Mouse (Mus musculus): ENCODE results near the gene Dysf.
A peak's percentile ranks its signal among the peaks of the same experiment; 100 is the strongest.

The Dysf gene

DNA sequence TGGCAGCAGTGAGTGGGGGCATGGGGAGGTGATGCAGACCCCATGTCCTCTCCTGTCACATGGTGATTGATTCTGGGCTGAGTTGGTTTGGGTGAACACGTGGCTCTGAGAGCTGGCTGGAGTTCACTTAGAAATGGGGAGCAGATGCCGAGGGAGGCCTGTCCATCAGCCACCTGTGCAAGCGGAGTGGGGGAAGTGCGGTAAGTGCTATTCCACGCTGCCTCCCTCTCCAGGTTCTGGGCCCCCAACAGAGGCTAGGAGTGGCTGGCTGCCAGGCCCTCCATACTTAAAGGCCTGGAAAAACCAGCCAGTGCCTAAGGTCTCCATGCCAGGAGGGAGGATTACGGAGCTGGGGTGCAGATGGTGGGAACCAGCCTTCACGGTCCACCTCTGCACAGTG, 222.7 kb downstream of the Dysf start:
- peak in 1 of 2 experiments; percentile 46 for DNase-seq (ENCODE audit: low spot score in 2 of 2)

DNA sequence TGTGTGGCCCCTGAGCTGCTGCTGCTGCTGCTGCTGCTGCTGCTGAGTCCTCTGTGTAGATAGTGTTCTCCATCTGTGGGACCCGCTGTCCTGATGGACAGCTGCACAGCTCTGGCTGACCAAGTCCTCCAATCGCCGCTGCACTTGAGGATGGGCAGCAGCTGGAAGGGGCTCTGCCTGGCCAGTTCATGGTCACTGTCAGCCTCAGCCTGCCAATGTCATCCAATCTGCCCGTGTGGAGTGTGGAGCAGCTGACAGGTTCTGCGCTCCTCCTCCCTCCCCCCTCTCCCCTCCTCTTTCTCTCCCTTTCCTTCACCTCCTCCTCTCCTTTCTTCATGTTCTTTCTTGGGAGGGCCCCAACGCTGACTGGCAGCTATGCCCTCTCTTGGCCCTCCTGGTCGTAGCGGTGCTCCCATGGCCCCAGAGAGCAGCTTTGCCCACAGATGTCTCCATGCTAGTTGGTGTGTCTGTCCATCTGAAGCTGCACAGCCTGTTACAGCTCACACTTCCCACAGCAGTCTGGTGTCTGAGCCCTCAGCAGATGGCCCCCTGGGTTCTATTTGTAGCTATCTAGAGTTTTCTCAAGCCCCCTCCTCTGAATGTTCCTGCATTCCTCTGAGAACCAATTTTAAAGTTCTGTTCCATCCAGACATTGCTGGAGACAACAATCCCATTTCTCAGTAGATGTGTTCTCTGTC, 223.8 kb downstream of the Dysf start:
- DNase-seq (ENCODE audit: low spot score in 2 of 2), result no peak

DNA sequence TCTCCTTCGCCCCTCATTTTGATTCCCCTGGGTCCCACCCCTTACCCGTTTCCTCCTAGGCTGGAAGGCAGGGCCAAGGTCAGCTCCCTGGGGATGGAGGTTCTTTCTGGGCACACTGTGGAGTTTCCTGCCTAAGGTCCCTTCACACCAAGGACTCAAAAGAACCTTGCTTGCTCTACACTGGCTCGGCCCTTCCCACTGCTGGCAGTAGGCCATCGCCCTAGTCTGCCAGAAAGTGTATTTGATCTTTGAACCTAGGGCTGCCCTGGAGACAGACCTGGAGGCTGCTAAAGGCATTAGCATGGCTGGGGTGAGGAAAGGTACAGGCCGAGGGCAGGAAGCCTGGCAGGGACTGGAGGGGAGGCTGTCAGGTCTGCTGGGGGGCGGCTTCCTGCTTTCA, 225.4 kb downstream of the Dysf start:
- DNase-seq (ENCODE audit: low spot score in 2 of 2), result no peak

DNA sequence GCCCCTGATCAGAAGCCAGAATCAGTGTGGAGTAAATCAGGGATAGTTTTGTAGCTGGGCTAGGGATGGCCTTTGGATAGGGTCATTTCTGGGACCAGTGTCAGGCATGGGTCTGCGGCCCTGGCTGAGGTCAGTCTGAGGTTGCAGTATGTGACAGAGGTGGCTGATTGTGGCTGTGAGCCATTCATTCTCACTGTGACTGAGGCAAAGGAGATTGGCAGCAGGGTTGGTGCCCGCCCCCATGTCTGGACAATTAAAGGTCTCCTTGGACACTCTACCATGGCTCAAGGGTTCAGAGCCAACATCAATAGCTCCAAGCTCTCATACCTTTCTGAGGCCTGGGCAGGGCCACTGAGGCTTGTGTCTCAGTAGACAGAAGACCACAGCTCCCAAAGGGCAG, 227.0 kb downstream of the Dysf start:
- no peak for DNase-seq (ENCODE audit: low spot score in 2 of 2)

DNA sequence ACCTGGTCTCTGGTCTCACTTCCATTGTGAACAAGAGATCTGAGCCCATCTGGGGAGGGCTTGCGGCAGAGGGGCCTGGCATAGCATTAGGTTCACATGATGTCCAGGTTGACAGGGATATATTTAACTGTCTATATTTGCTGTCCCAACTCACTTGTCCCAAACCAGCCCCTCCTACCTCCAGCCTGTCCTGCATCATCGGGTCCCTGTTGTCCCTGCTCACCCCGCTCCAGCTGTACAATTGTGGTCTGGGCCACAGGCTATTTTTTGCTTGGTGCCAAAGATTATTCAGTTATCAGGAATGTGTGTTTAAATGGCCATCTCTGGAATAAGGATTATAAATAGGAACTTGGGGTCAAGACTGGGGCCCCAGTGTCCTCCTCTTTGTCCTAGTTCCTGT, 235.0 kb downstream of the Dysf start:
- no peak for DNase-seq (ENCODE audit: low spot score in 2 of 2)

DNA sequence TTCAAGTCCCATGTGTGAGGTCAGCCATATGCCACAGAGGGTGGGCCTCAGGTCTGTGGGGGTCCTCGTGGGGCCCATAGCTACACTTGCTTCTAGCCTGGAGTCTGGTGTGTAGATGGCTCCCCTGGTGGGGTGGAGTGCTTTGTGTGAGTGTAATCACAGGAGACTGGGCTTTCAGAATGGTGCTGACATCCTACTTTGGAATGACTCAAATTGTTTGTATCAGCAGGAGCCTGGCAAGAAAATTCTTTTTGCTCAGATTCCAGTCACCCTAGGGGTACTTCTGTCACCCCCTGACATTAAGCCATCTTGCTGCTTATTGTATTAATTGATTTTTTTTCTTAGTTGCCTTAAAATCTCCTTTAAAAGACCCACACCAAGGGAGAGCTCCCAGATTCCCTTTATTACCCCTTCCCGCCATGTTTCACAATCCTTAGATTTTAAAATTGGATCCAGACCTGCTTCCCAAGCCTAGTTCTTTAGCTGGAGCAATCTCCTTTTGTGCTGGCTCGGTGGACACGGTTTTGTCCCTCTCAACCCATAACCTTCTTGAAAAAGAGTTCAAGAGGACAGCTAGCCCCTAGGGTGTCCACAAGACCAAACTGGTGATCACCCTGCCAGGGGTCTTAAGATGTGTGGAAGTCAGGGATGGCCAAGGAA, 237.8 kb downstream of the Dysf start:
- no peak for DNase-seq (ENCODE audit: low spot score in 2 of 2)

DNA sequence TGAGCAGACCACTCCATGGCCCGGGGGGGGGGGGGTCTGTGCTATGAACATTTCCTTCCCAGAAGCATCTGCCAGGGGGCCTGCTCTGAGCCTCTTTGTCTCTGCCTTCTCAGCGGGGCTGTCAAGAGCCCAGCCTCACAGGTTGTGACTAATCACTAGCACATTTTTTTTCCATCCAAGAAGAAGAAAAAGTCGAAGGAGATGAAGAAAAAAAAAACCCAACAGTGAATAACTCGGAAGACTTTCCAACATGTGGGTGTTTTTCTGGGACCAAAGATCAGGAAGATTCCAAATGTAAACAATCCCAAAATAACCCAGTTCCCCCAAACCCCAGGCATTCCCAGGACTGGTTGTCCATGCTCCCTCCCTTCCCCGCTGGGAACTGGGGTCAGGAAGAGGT, 238.6 kb downstream of the Dysf start:
- no peak for DNase-seq (ENCODE audit: low spot score in 2 of 2)

Data from cerebellum, postnatal 4 days (tissue).